Mouse (Mus musculus): Measurements from ENCODE around the gene Nfia.

- no peak for TF ChIP-seq CTCF (IDR thresholded peaks at IDR 0.05; ENCODE audit: low read depth, low read length)
- no peak for TF ChIP-seq TAL1 (conservative IDR thresholded peaks at IDR 0.05; ENCODE audit: low read depth, low read length)
Measured at GRCm38 (mm10) chr4:97746106-97746900, 26.2 kb upstream of the Nfia start.

Data from G1E (cell line).